Mouse (Mus musculus) MEL (cell line): Measurements from ENCODE around the gene Peg12.

Experiments
- CTCF ChIP-seq, 3 experiments: IDR thresholded peaks in 2 of 3; conservative IDR thresholded peaks in 1 of 3; 2 replicates each; pipeline ENCODE4 v1.5.1; 2011 to 2012; ENCODE audit warnings: low read length in 3 of 3, low read depth in 2 of 3, mild to moderate bottlenecking in 2 of 3, improper control_type of control experiment in 1 of 3, inconsistent platforms in 1 of 3, mixed read lengths in 1 of 3, moderate library complexity in 1 of 3; ENCODE audit not compliant: control insufficient read depth in 1 of 3, insufficient read depth in 1 of 3, poor library complexity in 1 of 3, severe bottlenecking in 1 of 3
- EP300 ChIP-seq, 2 experiments: IDR thresholded peaks; 2 replicates each; pipeline ENCODE4 v1.6.1; 2011; ENCODE audit warnings: improper control_type of control experiment in 2 of 2, low read length in 2 of 2, low read depth in 1 of 2, mild to moderate bottlenecking in 1 of 2
- ETS1 ChIP-seq: IDR thresholded peaks from 2 replicates; pipeline ENCODE4 v1.6.1; 2012; ENCODE audit warnings: low read depth, mild to moderate bottlenecking, inconsistent platforms, low read length, improper control_type of control experiment, moderate library complexity
- JUND ChIP-seq: IDR thresholded peaks from 2 replicates; pipeline ENCODE4 v1.6.1; 2011; ENCODE audit warnings: low read depth, mild to moderate bottlenecking, improper control_type of control experiment, low read length
- KAT2A ChIP-seq: conservative IDR thresholded peaks from 2 replicates; pipeline ENCODE4 v1.6.1; 2012; ENCODE audit warnings: low read depth, low read length, improper control_type of control experiment, inconsistent platforms
- MYC ChIP-seq: IDR thresholded peaks from 2 replicates; pipeline ENCODE4 v1.6.1; 2011; ENCODE audit warnings: low read depth, mild to moderate bottlenecking, low read length, improper control_type of control experiment, moderate library complexity
- NRF1 ChIP-seq: IDR thresholded peaks from 2 replicates; pipeline ENCODE4 v1.6.1; 2014; ENCODE audit warnings: low read depth, mild to moderate bottlenecking, inconsistent platforms, low read length, improper control_type of control experiment, moderate library complexity; ENCODE audit not compliant: poor library complexity, insufficient read depth, severe bottlenecking
- SIN3A ChIP-seq: IDR thresholded peaks from 2 replicates; pipeline ENCODE4 v1.6.1; 2012; ENCODE audit warnings: low read length, improper control_type of control experiment, inconsistent platforms
- TCF12 ChIP-seq: IDR thresholded peaks from 2 replicates; pipeline ENCODE4 v1.6.1; 2014; ENCODE audit warnings: low read depth, mild to moderate bottlenecking, inconsistent platforms, low read length, improper control_type of control experiment, moderate library complexity

- TF ChIP-seq TCF12 (no peak), NRF1 (no peak), CTCF (IDR thresholded peaks at IDR 0.05 in 2 of 3, conservative IDR thresholded peaks at IDR 0.05 in 1 of 3; ENCODE audit: control insufficient read depth in 1 of 3, insufficient read depth in 1 of 3, low read depth in 2 of 3, low read length in 3 of 3, poor library complexity in 1 of 3, severe bottlenecking in 1 of 3) (no peak), EP300 (IDR thresholded peaks at IDR 0.05; ENCODE audit: low read depth in 1 of 2, low read length in 2 of 2) (no peak), MYC (no peak), SIN3A (no peak), JUND (no peak), ETS1 (no peak), KAT2A (no peak)
Observed at GRCm38 (mm10) chr7:62463007-62463877, 1.1 kb downstream of the Peg12 start.
